Mouse (Mus musculus) lung, postnatal 4 days (tissue): Measurements from ENCODE around the gene Pin1rt1.

ENCODE experiments used
- DNase-seq, 2 experiments: peaks; one replicate each; pipeline ENCODE4 v3.0.0; 2021

Pin1rt1 gene

GRCm38 (mm10) chr2:104711585-104712485 is 4.3 kb downstream of the Pin1rt1 start, which contains the start of gene Tcp11l1:
Tcp11l1 (minus strand) TSS chr2:104712169.
- peak; percentile 70 to 75 for DNase-seq

- no peak for DNase-seq
Measured at GRCm38 (mm10) chr2:104710670-104711370, 5.4 kb downstream of the Pin1rt1 start.

- DNase-seq: no peak
Measured at GRCm38 (mm10) chr2:104709786-104710337, 6.3 kb downstream of the Pin1rt1 start.

DNA sequence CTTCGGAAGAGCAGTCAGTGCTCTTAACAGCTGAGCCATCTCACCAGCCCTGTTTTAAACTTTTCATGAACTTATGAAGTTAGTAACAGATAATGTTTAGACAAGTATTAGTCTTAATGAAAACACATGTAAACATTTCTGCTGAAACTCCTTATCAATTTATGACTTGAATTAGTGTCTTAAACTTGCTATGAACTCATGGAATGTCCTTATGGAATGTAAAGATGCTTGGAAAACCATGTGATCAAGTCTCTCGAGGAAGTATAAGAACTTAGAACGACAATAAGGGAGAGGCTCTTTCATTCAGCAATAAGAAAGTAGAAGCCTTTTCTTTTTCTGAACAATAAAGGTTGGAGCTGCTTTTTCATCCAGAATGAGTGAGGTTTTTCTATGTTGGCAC is 11.8 kb downstream of the Pin1rt1 start:
- no peak for DNase-seq

DNA sequence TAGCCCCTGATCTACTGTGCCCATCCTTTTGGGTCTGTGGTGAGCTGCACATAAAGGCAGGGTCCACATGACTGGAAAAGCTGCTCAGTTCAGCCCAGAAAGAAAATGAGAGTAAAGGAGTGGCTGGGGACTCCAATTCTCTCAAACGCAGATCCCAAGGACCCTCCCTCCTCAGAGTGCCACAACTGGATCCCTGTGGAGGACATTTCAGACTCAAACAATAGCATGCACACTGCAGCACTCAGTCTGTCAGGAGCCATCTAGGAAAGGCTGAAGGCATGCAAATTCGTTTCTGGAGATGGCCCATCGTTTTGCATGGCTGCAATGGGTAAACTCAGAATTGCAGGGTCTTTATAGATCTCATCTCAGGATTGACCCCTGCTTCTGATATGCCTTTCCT is 13.0 kb downstream of the Pin1rt1 start:
- DNase-seq: no peak

- no peak for DNase-seq
Measured at GRCm38 (mm10) chr2:104699659-104700058, 16.5 kb downstream of the Pin1rt1 start.

DNA sequence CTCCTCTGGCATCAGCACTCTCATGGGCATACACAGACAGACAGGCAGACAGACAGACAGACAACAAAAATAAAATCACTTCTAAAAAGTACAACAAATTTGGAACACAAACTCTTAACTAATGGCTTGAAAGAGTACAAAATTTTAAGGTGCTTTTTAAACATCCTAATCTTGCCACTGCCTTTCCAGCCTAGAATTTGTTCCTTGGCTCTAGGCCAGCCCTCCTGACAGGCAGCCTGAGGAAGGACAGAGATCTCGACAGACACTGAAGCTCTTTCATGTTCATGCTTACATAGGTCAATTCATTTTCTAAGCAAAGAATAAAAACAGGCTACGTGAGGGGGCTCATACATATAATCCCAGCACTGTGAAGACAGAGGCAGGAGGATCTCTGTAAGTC is 23.6 kb downstream of the Pin1rt1 start:
- no peak for DNase-seq

DNA sequence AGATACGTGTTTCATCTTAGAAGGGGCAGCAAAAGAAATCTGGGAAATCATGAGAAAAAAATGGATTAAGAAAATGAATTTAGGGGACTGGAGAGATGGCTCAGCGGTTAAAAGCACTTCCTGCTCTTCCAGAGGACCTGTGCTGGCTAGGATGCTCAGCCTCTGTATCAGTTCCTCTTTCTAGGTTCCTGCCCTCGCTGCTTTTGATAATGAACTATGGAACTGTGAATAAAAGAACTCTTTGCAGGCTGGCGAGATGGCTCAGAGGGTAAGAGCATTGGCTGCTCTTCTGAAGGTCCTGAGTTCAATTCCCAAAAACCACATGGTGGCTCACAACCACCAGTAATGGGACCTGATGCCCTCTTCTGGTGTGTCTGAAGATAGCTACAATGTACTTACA is 25.5 kb downstream of the Pin1rt1 start:
- no peak for DNase-seq

- DNase-seq: no peak
Measured at GRCm38 (mm10) chr2:104688724-104689123, 27.5 kb downstream of the Pin1rt1 start.

DNA sequence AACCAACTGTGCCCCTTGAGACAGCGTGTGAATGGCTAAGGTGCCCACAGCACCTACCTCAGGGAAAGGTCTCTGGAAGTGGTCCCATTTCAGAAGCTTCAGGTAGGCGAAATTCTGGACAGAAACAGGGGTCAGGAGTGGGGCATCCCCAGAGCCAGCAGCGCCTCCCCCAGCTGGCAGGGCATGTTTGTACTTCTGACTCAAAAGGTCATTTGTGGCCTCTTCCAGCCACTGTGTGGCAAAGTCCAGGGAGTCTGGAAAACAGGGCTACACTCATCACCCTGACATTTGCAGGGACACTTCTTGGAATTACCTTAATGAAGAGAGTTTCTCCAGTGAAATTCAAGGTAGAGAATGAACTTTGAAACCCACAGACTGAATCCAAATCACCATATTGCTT is 27.9 kb downstream of the Pin1rt1 start:
- no peak for DNase-seq

- no peak for DNase-seq
Measured at GRCm38 (mm10) chr2:104687261-104687660, 28.9 kb downstream of the Pin1rt1 start.

- peak; percentile 82 to 84 for DNase-seq
Measured at GRCm38 (mm10) chr2:104685418-104685817, 30.8 kb downstream of the Pin1rt1 start.

DNA sequence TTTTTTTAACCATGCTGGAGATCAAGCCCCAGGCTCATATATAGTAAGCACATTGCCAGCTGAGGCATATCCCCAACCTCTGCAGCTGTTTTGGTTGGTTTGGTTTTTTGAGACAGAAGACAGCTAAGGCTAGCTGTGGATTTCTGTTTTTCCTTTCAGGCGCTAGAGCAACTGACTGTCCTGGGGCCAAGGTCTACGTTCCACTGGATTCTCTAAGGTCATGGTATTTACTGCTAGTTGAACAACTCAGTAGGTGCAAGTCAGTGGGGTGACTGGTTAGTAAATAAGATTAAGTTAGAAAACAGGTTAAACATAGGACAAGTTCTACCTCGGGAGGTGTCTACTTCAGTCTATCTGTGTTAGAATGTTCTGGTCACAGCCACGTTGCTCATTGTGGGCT is 31.4 kb downstream of the Pin1rt1 start:
- no peak for DNase-seq

GRCm38 (mm10) chr2:104677326-104677725 is 38.9 kb downstream of the Pin1rt1 start:
- DNase-seq: no peak

GRCm38 (mm10) chr2:104671724-104672123 is 44.5 kb downstream of the Pin1rt1 start:
- DNase-seq: no peak

GRCm38 (mm10) chr2:104669122-104669804 is 46.9 kb downstream of the Pin1rt1 start:
- no peak for DNase-seq
